Mouse (Mus musculus): ENCODE results near the gene Ilf3.

- no peak for TF ChIP-seq CTCF (IDR thresholded peaks at IDR 0.05; ENCODE audit: low read depth)
- no peak for TF ChIP-seq EP300 (optimal IDR thresholded peaks at IDR 0.05)
Observed at GRCm38 (mm10) chr9:21432066-21432465, 64.4 kb downstream of the Ilf3 start.

All from stomach, postnatal 0 days (tissue).